Comparison of ENCODE assay signal across 8 mouse cellular contexts in the genomic region with DNA sequence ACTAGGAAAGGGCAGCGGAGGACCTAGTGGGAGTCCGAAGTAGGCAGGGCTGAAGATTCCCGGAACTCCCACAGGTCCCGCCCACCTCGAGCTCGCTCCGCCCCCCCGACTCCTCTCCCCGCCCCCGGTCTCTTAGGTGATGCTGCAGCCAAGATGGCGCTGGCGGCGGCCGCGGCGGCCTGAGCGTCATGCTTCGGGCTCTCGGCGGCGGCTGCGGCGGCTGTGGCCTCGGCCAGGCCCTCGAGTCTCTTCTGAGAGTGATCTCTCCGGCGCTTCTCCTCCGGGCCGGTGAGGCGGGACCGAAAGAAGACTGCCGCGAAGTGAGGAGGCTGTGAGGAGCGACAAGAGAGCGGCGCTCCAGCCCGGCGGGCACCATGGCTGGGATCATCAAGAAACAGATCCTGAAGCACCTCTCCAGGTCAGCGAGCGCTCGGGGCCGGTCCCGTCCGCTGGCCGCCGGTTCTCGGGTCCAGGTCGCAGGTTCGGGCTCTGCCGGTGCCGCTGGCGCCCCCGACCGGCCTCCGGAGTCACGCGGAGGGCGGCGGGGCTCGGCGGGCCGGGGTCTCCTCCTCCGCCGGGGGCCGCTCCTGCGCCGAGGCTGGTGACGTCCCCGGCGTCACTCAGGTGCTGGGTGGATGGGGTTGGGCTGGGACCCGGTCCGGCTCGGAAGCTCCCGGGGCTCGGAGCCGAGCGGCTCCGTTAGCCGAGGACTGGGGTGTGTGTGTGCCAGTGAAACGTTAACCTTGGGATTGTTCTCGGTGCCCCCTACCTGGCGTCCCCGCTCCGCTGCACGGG. TPM values are rescaled to one million over a fixed set of nuclear protein-coding genes. Genes with fewer than 3 reads are reported as not detected.
DNase-seq lines count a peak whose midpoint lies in the region; ATAC-seq and TF ChIP-seq lines count a peak whose summit lies in the region.

Gene Uhrf1bp1l (plus strand): TSS at position 121 of the 795 bp plus-strand sequence.

- TF ChIP-seq POLR2A in olfactory bulb, adult 2 months (IDR thresholded peaks at IDR 0.05; ENCODE audit: insufficient read depth, low read depth, low read length), result peak; percentile 90

- H3K4me1 ChIP-seq in lung, embryonic 15.5 days, result peaks cover 6% of the 10 kb centered on the region; the same call in 1 of the 2 replicates
- H3K4me1 ChIP-seq in olfactory bulb, adult 2 months (ENCODE audit: control insufficient read depth, insufficient read depth, low read length), result peaks cover 3% of the 10 kb centered on the region

- DNase-seq in Muller cell, postnatal 12 days (ENCODE audit: inconsistent ontology term), result peak; percentile 98
- DNase-seq in cerebellum, adult 9-10 months, result peak; percentile 89
- peak; percentile 44 for DNase-seq in layer of hippocampus, adult 9-10 months (ENCODE audit: low spot score)
- DNase-seq in thymus, adult 18-20 months, result peak; percentile 74 to 78

- peak within 1 kb of the TSS; percentile 76 for H3K4me3 ChIP-seq in lung, embryonic 15.5 days
- H3K4me3 ChIP-seq in olfactory bulb, adult 2 months (ENCODE audit: insufficient read depth, low read depth, low read length), result peak within 1 kb of the TSS; percentile 92

- peak within 1 kb of the TSS; percentile 77 for H3K27ac ChIP-seq in lung, embryonic 15.5 days
- peak within 1 kb of the TSS; percentile 87 for H3K27ac ChIP-seq in olfactory bulb, adult 2 months (ENCODE audit: insufficient read depth, low read depth, low read length)

- no peaks in the 10 kb centered on the region for H3K27me3 ChIP-seq in lung, embryonic 15.5 days

- no peaks in the 10 kb centered on the region for H3K9me3 ChIP-seq in lung, embryonic 15.5 days

- peak within 1 kb of the TSS; percentile 63 for H3K4me2 ChIP-seq in lung, embryonic 15.5 days

- peak; percentile 88 for ATAC-seq in frontal cortex, adult (ENCODE audit: low TSS enrichment)
- ATAC-seq in hematopoietic stem cell, adult 5-6 weeks (replicated peaks in 1 of 2; ENCODE audit: insufficient read depth in 1 of 2, low FRiP score in 2 of 2, low TSS enrichment in 1 of 2, low read depth in 1 of 2, poor library complexity in 2 of 2, severe bottlenecking in 2 of 2), result peak; percentile 75 to 77
- peak; percentile 97 for ATAC-seq in lung, embryonic 15.5 days (ENCODE audit: borderline replicate concordance, extremely low read depth, low FRiP score, low TSS enrichment)

- WGBS in lung, embryonic 15.5 days, result under 1% methylated on average over 83 of the region's 85 CpGs
- under 1% methylated on average over 85 of the region's 85 CpGs for WGBS in olfactory bulb, adult 2 months

- no peaks in the 10 kb centered on the region for H3K36me3 ChIP-seq in lung, embryonic 15.5 days

- TF ChIP-seq CTCF in olfactory bulb, adult 2 months (IDR thresholded peaks at IDR 0.05; ENCODE audit: insufficient read depth, low read depth, low read length), result no peak

- H3K9ac ChIP-seq in lung, embryonic 15.5 days, result peak within 1 kb of the TSS; percentile 86

RNA-seq across cellular contexts. Expression of gene Uhrf1bp1l, which starts in this region (rescaled TPM):
- total RNA-seq in hematopoietic stem cell, adult 5-6 weeks (2017), result 25.9 and 27.4 TPM in 2 replicates
- polyA plus RNA-seq in lung, embryonic 15.5 days (2015; fragmentation: Nextera tagmentation; extraction: Ambion mirVana), result 26.3 and 28.3 TPM in 2 replicates
- 112 and 264 TPM in 2 replicates for polyA plus RNA-seq in olfactory bulb, adult 2 months (2012; ENCODE audit: insufficient read depth, insufficient read length, low replicate concordance, missing spikeins)

Comparison
In these comparisons a context has a peak if more than half of its experiments do, and no peak if none do; other contexts are left out.
1. Peak in every context shown above with its lines: DNase-seq, ATAC-seq, H3K4me3 ChIP-seq and H3K27ac ChIP-seq.
2. DNase-seq: peak in every context shown above with its lines; median percentile 98 in Muller cell, postnatal 12 days; 89 in cerebellum, adult 9-10 months; 76 in thymus, adult 18-20 months; 44 in layer of hippocampus, adult 9-10 months.